Mouse (Mus musculus) heart, embryonic 14.5 days (tissue): ENCODE results near the gene Zfp324. TPM values are rescaled to one million over a fixed set of nuclear protein-coding genes. Genes with fewer than 3 reads are reported as not detected.

Source experiments
- ATAC-seq: fragments of 200-750 bp; cut with Nextera tagmentation; 2 replicates; pipeline ENCODE4 v1.8.0; 2017; ENCODE audit warnings: low read depth, moderate TSS enrichment; ENCODE audit not compliant: insufficient number of reproducible peaks, insufficient read depth, low FRiP score
- H3K27ac ChIP-seq, 2 experiments: fragments of 200-500 bp in 1 of 2; fragments of 300-500 bp in 1 of 2; sonication (generic) in 1 of 2; replicated peaks in 1 of 2; 2 replicates each; pipeline ENCODE4 v1.5.1; 2012 to 2014; ENCODE audit warnings: low read depth in 2 of 2, low read length in 2 of 2, control low read depth in 1 of 2, mild to moderate bottlenecking in 1 of 2, mixed read lengths in 1 of 2; ENCODE audit not compliant: control insufficient read depth in 1 of 2, insufficient read depth in 1 of 2
- H3K27me3 ChIP-seq: fragments of 300-500 bp; sonication (generic); 2 replicates; pipeline ENCODE4 v1.6.1; 2014; ENCODE audit warnings: mild to moderate bottlenecking, low read length, control low read depth; ENCODE audit not compliant: control insufficient read depth, insufficient read depth
- H3K36me3 ChIP-seq: fragments of 300-500 bp; sonication (generic); 2 replicates; pipeline ENCODE4 v1.6.1; 2014; ENCODE audit warnings: mild to moderate bottlenecking, control low read depth, low read length, mixed read lengths; ENCODE audit not compliant: control insufficient read depth, insufficient read depth
- H3K4me1 ChIP-seq, 2 experiments: fragments of 200-500 bp in 1 of 2; fragments of 300-500 bp in 1 of 2; sonication (generic) in 1 of 2; 2 replicates each; pipeline ENCODE4 v1.6.1; 2012 to 2014; ENCODE audit warnings: low read length in 2 of 2, control low read depth in 1 of 2, mixed read lengths in 1 of 2; ENCODE audit not compliant: control insufficient read depth in 2 of 2, insufficient read depth in 2 of 2
- H3K4me2 ChIP-seq: fragments of 300-500 bp; sonication (generic); 2 replicates; pipeline ENCODE4 v1.6.1; 2014; ENCODE audit warnings: mild to moderate bottlenecking, low read length
- H3K4me3 ChIP-seq, 2 experiments: fragments of 200-500 bp in 1 of 2; fragments of 300-500 bp in 1 of 2; sonication (generic) in 1 of 2; 2 replicates each; pipeline ENCODE4 v1.5.1; 2012 to 2014; ENCODE audit warnings: low read length in 2 of 2, mild to moderate bottlenecking in 2 of 2, control low read depth in 1 of 2, low read depth in 1 of 2, moderate library complexity in 1 of 2; ENCODE audit not compliant: control insufficient read depth in 1 of 2, insufficient read depth in 1 of 2
- H3K9ac ChIP-seq: fragments of 300-500 bp; sonication (generic); 2 replicates; pipeline ENCODE4 v1.6.1; 2014; ENCODE audit warnings: mild to moderate bottlenecking, low read length
- H3K9me3 ChIP-seq: fragments of 300-500 bp; sonication (generic); 2 replicates; pipeline ENCODE4 v1.6.1; 2016; ENCODE audit warnings: low read length, control low read depth; ENCODE audit not compliant: control insufficient read depth
- WGBS: fragments of 180-500 bp; shearing (Covaris S2); extraction: QIAGEN DNeasy Blood & Tissue Kit; methylation state at CpG from one replicate; pipeline ENCODE4 v1.1.7; 2014; 5-methylcytosine and 5-hydroxymethylcytosine counted together
- polyA plus RNA-seq: library from polyadenylated mRNA; unstranded; fragments of >200 nt; fragmentation: Nextera tagmentation; extraction: Ambion mirVana; gene quantifications from 2 replicates; pipeline ENCODE4 v1.2.1, GENCODE M21; 2014

Zfp324 gene
- polyA plus RNA-seq, 1 experiment from 2014 or later: 6.3 TPM

DNA sequence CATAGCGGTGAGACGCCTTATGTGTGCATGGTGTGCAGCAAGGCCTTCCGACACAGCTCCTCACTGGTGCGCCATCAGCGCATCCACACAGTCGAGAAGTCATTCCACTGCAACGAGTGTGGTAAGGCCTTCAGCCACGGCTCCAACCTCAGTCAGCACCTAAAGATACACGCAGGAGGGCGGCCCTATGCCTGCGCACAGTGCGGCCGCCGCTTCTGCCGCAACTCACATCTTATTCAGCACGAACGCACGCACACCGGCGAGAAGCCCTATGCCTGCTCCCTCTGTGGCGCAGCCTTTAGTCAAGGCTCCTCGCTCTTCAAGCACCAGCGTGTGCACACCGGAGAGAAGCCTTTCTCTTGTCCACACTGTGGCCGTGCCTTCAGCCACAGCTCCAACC is 5.3 kb downstream of the Zfp324 start:
- Histone ChIP-seq H3K9ac (no peak overlapping the region), H3K4me2 (no peak overlapping the region), H3K36me3 (peaks cover 46% of the 10 kb centered on the region), H3K4me1 (peaks cover 0 to 12% of the 10 kb centered on the region in 2 experiments; a peak in 2 of 4 replicates), H3K27ac (no peak overlapping the region), H3K9me3 (no peaks in the 10 kb centered on the region), H3K4me3 (no peak overlapping the region), H3K27me3 (no peaks in the 10 kb centered on the region)
- no peak for ATAC-seq
- 90% methylated on average over 25 of the region's 25 CpGs for WGBS

DNA sequence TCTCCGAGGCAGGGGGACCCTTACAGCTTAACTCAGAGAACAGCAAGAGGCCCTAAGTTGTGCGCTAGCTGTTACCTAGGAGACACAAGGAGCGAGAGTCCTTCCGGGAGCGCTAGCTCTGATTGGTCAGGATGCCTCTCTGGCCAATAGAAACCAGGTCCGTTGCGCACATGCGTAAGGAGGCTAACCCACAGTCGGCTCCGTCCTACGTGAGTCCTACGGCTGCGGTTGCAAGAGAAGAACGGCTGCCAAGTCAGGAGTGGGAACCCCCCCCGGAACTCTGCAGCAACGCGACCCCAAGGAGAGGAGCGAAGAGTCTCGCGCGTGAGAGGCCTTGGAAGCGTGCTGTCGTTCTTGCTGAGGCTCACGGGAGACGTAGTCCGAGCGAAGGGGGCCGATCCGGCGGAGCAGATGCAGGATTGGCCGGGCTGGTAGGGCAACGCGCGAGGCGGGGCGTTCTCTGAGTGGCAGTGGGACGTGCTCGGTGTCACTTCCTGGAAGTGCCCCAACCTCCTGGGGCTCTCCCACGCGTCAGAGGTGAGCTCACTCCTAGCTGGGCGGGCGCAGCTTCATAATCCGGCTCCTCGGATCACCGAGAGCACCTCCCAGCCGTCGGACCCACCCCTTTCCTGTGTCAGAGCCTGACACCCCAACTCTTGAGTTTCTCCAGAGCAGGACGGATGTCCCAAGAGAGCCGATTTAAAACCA is 12.2 kb downstream of the Zfp324 start, which contains the start of gene Zfp446:
Gene Zfp446 (plus strand): TSS at position 167 of the 708 bp plus-strand sequence.
- Histone ChIP-seq H3K4me1 (peaks cover 9% of the 10 kb centered on the region in 2 experiments), H3K9ac (peak within 1 kb of the TSS; percentile 86), H3K36me3 (peaks cover 13% of the 10 kb centered on the region), H3K4me2 (peak within 1 kb of the TSS; percentile 91), H3K27ac (peak within 1 kb of the TSS; percentile 93 to 98), H3K4me3 (peak within 1 kb of the TSS; percentile 68 to 92), H3K27me3 (no peaks in the 10 kb centered on the region), H3K9me3 (no peaks in the 10 kb centered on the region)
- ATAC-seq: peak; percentile 98
- under 1% methylated on average over 47 of the region's 49 CpGs for WGBS

- Histone ChIP-seq H3K4me2 (peak overlapping the region; percentile 91), H3K4me3 (no peak overlapping the region), H3K9me3 (no peaks in the 10 kb centered on the region), H3K4me1 (peaks cover 9% of the 10 kb centered on the region in 2 experiments), H3K27me3 (no peaks in the 10 kb centered on the region), H3K27ac (peak overlapping the region in 1 of 2 experiments; percentile 93; a peak in 3 of 4 replicates), H3K36me3 (peaks cover 7% of the 10 kb centered on the region; the same call in 1 of the 2 replicates), H3K9ac (peak overlapping the region; percentile 86)
- WGBS: 81% methylated on average over 18 of the region's 18 CpGs
- no peak for ATAC-seq
Measured at GRCm38 (mm10) chr7:12978931-12979722, 13.5 kb downstream of the Zfp324 start.

GRCm38 (mm10) chr7:12979776-12980175 is 14.1 kb downstream of the Zfp324 start:
- H3K4me1 ChIP-seq: peaks cover 9% of the 10 kb centered on the region in 2 experiments
- no peak overlapping the region for H3K4me3 ChIP-seq
- H3K36me3 ChIP-seq: peaks cover 7% of the 10 kb centered on the region; the same call in 1 of the 2 replicates
- H3K27ac ChIP-seq: no peak overlapping the region
- 63% methylated on average over 6 of the region's 6 CpGs for WGBS
- no peak overlapping the region for H3K4me2 ChIP-seq
- no peak for ATAC-seq
- H3K9me3 ChIP-seq: no peaks in the 10 kb centered on the region
- no peak overlapping the region for H3K9ac ChIP-seq
- no peaks in the 10 kb centered on the region for H3K27me3 ChIP-seq

DNA sequence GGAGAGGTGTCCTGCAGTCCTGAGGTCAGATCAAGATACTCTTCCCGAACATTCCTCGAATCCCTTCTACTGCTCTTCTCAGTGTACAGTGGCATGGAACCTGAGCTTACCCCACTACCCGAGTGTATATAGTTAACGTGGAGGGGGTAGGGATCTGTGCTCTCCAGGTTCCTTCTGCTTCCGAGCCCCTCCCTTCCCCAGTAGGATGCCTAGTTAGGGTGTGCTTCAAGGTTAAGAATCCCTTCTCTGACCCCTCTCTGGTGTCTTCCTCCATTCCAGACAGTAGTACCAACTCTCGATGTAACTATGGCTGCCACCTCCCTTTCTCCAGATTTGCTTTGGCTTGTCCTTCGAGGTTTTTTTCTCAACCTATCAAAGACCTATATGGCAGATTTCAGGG is 14.7 kb downstream of the Zfp324 start:
- Histone ChIP-seq H3K9ac (no peak overlapping the region), H3K4me1 (peaks cover 9% of the 10 kb centered on the region in 2 experiments), H3K36me3 (peaks cover 7% of the 10 kb centered on the region; the same call in 1 of the 2 replicates), H3K4me2 (no peak overlapping the region), H3K4me3 (no peak overlapping the region), H3K27ac (no peak overlapping the region), H3K27me3 (no peaks in the 10 kb centered on the region), H3K9me3 (no peaks in the 10 kb centered on the region)
- WGBS: 81% methylated on average over 7 of the region's 7 CpGs
- no peak for ATAC-seq

- peaks cover 7% of the 10 kb centered on the region; the same call in 1 of the 2 replicates for H3K36me3 ChIP-seq
- 78% methylated on average over 1 of the region's 1 CpGs for WGBS
- no peak overlapping the region for H3K4me2 ChIP-seq
- no peaks in the 10 kb centered on the region for H3K27me3 ChIP-seq
- H3K4me1 ChIP-seq: no peaks in the 10 kb centered on the region
- H3K9me3 ChIP-seq: no peaks in the 10 kb centered on the region
- no peak overlapping the region for H3K9ac ChIP-seq
- H3K4me3 ChIP-seq: no peak overlapping the region
- ATAC-seq: no peak
- no peak overlapping the region for H3K27ac ChIP-seq
Measured at GRCm38 (mm10) chr7:12985724-12986123, 20.1 kb downstream of the Zfp324 start.

DNA sequence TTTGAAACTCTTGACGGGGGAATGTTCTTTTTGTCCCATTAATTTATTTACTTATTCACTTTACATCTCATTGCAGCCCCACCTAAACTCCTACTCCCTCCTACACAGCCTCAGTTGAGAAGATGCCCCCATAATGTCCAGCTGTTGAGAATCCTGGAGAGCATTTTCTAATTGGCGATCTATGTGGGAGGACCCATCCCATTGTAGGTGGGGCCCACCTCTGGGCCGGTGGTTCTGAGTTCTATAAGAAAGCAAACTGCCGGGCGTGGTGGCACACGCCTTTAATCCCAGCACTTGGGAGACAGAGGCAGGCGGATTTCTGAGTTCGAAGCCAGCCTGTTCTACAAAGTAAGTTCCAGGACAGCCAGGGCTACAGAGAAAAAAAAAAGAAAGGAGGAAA is 21.3 kb downstream of the Zfp324 start:
- Histone ChIP-seq H3K4me3 (no peak overlapping the region), H3K4me2 (no peak overlapping the region), H3K9me3 (no peaks in the 10 kb centered on the region), H3K27me3 (no peaks in the 10 kb centered on the region), H3K36me3 (peaks cover 7% of the 10 kb centered on the region; the same call in 1 of the 2 replicates), H3K4me1 (no peaks in the 10 kb centered on the region), H3K9ac (no peak overlapping the region), H3K27ac (no peak overlapping the region)
- no peak for ATAC-seq
- WGBS: 80% methylated on average over 8 of the region's 8 CpGs
